Mouse (Mus musculus): Measurements from ENCODE around the gene Tmem184a. TPM values are rescaled to one million over a fixed set of nuclear protein-coding genes. Genes with fewer than 3 reads are reported as not detected.

The Tmem184a gene
- total and polyA plus RNA-seq, 2 experiments from 2014 or later = 0.16 TPM; not detected in 1

DNA sequence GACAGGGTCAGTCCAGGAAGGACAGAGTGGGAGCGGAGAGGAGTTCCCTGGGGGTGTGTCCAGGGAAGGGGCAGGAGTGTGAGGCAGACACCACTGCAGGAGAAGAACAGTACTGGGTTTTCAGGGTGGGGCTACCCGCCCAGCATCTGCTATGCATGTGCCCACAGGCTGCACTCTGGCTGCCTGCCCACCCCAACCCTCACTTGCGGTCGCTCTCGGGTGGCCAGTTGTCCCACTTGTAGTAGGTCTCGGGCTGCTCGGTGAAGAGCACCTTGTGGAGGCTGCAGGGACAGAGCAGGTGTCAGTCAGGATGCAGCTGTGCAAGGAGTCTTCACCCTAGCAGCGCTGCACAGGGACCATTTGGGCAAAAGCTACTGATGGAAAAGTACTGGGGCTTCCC is 51.5 kb downstream of the Tmem184a start:
- Histone ChIP-seq H3K9me3 (ENCODE audit: low read length) (no peaks in the 10 kb centered on the region), H3K4me1 (ENCODE audit: insufficient read depth, low read length) (no peaks in the 10 kb centered on the region), H3K36me3 (ENCODE audit: insufficient read depth, low read length) (peaks cover 87% of the 10 kb centered on the region), H3K4me2 (ENCODE audit: low read depth, low read length, poor library complexity, severe bottlenecking) (no peak overlapping the region), H3K27me3 (ENCODE audit: insufficient read depth, low read length) (no peaks in the 10 kb centered on the region), H3K4me3 (ENCODE audit: low read depth, low read length) (no peak overlapping the region), H3K27ac (ENCODE audit: low read depth, low read length) (no peak overlapping the region), H3K9ac (replicated peaks; ENCODE audit: low read length, poor library complexity, severe bottlenecking) (no peak overlapping the region)
- WGBS = 90% methylated on average over 8 of the region's 8 CpGs
- ATAC-seq (ENCODE audit: low FRiP score) (no peak), DNase-seq (ENCODE audit: low spot score) (no peak)
- TF ChIP-seq CTCF (IDR thresholded peaks at IDR 0.05) = no peak

DNA sequence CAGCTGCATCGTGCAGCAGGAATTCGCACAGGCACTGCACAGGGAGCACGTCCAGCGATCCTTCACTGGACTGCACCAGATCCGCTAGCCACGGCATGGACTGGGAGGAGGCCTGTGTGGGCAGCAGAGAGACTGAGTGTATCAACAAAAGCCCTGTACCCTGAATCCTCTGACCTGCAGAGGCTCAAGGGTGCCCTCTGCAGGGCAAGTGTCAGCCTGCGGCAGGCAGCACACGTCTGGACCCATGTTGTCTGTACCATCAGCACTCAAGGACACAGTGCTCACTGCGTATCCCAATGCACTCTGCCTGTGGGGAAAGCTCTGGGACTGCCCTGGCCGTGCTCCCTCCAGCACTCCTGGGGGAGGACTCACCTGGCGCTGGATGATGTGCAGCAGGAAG is 55.4 kb downstream of the Tmem184a start:
- DNase-seq (ENCODE audit: low spot score) (no peak), ATAC-seq (ENCODE audit: low FRiP score) (no peak)
- Histone ChIP-seq H3K9me3 (ENCODE audit: low read length) (no peaks in the 10 kb centered on the region), H3K4me2 (ENCODE audit: low read depth, low read length, poor library complexity, severe bottlenecking) (no peak overlapping the region), H3K4me1 (ENCODE audit: insufficient read depth, low read length) (no peaks in the 10 kb centered on the region), H3K36me3 (ENCODE audit: insufficient read depth, low read length) (peaks cover 92% of the 10 kb centered on the region), H3K4me3 (ENCODE audit: low read depth, low read length) (no peak overlapping the region), H3K27ac (ENCODE audit: low read depth, low read length) (no peak overlapping the region), H3K9ac (replicated peaks; ENCODE audit: low read length, poor library complexity, severe bottlenecking) (no peak overlapping the region), H3K27me3 (ENCODE audit: insufficient read depth, low read length) (no peaks in the 10 kb centered on the region)
- WGBS = 68% methylated on average over 11 of the region's 11 CpGs
- TF ChIP-seq CTCF (IDR thresholded peaks at IDR 0.05) = peak; percentile 66

DNA sequence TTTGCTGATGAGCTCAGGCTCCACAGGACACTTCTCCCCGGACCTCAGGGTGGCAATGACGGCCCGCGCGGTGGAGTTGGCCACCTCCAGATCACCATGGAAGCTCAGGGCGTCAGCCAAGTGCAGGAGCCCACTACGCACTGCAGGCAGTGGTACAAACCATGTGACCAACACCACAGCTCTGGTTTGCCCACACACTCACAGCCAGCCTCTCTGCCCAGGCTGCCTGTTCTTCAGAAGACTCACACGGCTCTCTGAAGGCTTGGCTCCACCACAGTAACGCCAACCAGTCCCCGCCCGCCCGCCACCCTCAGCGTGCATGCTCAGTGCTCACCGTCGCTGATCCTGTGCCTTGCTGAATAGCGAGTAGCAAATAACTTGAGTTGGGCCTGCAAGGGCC is 61.6 kb downstream of the Tmem184a start:
- H3K27me3 ChIP-seq (ENCODE audit: insufficient read depth, low read length) = no peaks in the 10 kb centered on the region
- H3K4me1 ChIP-seq (ENCODE audit: insufficient read depth, low read length) = no peaks in the 10 kb centered on the region
- ATAC-seq (ENCODE audit: low FRiP score) (no peak), DNase-seq (ENCODE audit: low spot score) (no peak)
- no peak overlapping the region for H3K27ac ChIP-seq (ENCODE audit: low read depth, low read length)
- H3K9me3 ChIP-seq (ENCODE audit: low read length) = no peaks in the 10 kb centered on the region
- WGBS = 88% methylated on average over 16 of the region's 16 CpGs
- H3K4me3 ChIP-seq (ENCODE audit: low read depth, low read length) = no peak overlapping the region
- no peak overlapping the region for H3K4me2 ChIP-seq (ENCODE audit: low read depth, low read length, poor library complexity, severe bottlenecking)
- peaks cover 94% of the 10 kb centered on the region for H3K36me3 ChIP-seq (ENCODE audit: insufficient read depth, low read length)
- TF ChIP-seq CTCF (IDR thresholded peaks at IDR 0.05) = no peak
- no peak overlapping the region for H3K9ac ChIP-seq (replicated peaks; ENCODE audit: low read length, poor library complexity, severe bottlenecking)

DNA sequence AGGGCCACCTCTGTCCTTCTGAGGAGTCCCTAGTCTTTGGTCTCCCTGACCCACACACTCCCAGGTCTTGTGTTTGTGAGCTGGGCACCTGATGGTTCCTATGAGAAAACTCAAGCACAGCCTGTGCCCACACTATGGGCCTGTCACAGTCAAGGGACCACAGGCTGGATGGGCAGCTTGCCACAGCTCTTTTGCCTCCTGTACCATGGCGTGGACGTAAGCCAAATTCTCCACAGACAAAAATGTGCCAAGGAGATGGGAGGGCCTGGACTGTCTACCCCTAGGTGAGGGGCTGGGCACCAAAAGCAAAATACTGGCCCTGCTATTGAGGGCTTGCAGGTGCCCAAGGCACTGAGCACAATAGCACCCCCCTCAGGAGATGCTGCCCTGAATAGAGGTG is 63.1 kb downstream of the Tmem184a start:
- H3K4me2 ChIP-seq (ENCODE audit: low read depth, low read length, poor library complexity, severe bottlenecking) = no peak overlapping the region
- no peak overlapping the region for H3K27ac ChIP-seq (ENCODE audit: low read depth, low read length)
- H3K4me1 ChIP-seq (ENCODE audit: insufficient read depth, low read length) = no peaks in the 10 kb centered on the region
- 95% methylated on average over 2 of the region's 2 CpGs for WGBS
- H3K9me3 ChIP-seq (ENCODE audit: low read length) = no peaks in the 10 kb centered on the region
- H3K36me3 ChIP-seq (ENCODE audit: insufficient read depth, low read length) = peaks cover 94% of the 10 kb centered on the region
- H3K27me3 ChIP-seq (ENCODE audit: insufficient read depth, low read length) = no peaks in the 10 kb centered on the region
- H3K4me3 ChIP-seq (ENCODE audit: low read depth, low read length) = no peak overlapping the region
- TF ChIP-seq CTCF (IDR thresholded peaks at IDR 0.05) = no peak
- H3K9ac ChIP-seq (replicated peaks; ENCODE audit: low read length, poor library complexity, severe bottlenecking) = no peak overlapping the region
- DNase-seq (ENCODE audit: low spot score) (no peak), ATAC-seq (ENCODE audit: low FRiP score) (no peak)

DNA sequence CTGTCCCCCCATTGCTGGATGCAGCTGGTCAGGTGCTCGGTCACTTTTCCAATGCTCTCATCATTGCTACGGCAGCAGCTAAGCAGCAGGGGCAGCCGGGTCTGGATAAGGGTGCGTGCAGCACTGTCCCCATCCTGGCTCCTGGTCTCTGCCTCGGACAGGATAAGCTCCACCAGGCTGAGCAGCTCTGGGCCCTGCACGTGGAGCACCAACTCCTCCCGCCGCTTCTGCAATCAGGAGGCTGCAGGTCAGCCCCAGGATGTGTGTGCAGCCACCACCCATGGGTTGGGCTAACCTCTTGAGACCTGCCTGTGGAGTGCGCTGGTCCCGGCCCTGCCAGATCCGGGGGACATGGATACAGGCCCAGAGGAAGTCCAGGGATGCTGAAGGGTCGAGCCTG is 63.6 kb downstream of the Tmem184a start:
- no peak for TF ChIP-seq CTCF (IDR thresholded peaks at IDR 0.05)
- no peaks in the 10 kb centered on the region for H3K4me1 ChIP-seq (ENCODE audit: insufficient read depth, low read length)
- no peaks in the 10 kb centered on the region for H3K9me3 ChIP-seq (ENCODE audit: low read length)
- H3K27ac ChIP-seq (ENCODE audit: low read depth, low read length) = no peak overlapping the region
- H3K4me3 ChIP-seq (ENCODE audit: low read depth, low read length) = no peak overlapping the region
- H3K36me3 ChIP-seq (ENCODE audit: insufficient read depth, low read length) = peaks cover 94% of the 10 kb centered on the region
- DNase-seq (ENCODE audit: low spot score) (no peak), ATAC-seq (ENCODE audit: low FRiP score) (no peak)
- 90% methylated on average over 12 of the region's 12 CpGs for WGBS
- H3K4me2 ChIP-seq (ENCODE audit: low read depth, low read length, poor library complexity, severe bottlenecking) = no peak overlapping the region
- H3K27me3 ChIP-seq (ENCODE audit: insufficient read depth, low read length) = no peaks in the 10 kb centered on the region
- H3K9ac ChIP-seq (replicated peaks; ENCODE audit: low read length, poor library complexity, severe bottlenecking) = no peak overlapping the region

DNA sequence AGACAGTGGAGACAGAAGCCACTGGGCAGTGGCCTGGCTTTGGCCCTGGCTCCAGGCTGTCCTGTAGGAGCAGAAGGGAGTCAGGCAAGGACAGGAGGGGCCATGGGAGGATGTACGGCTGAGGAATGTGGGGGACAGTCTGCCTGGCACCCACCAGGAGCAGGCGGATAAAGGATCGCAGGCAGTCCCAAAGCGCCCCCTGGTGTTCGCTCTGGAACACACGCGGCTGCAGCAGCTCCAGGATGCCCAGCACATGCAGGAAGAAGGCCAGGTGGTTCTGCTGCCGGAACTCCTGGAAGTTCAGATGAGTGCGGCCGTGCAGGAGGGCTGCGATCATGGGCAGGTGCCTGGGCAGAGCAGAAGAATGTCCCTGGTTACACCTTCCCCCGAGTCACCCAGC is 65.0 kb downstream of the Tmem184a start:
- H3K4me2 ChIP-seq (ENCODE audit: low read depth, low read length, poor library complexity, severe bottlenecking) = no peak overlapping the region
- no peaks in the 10 kb centered on the region for H3K9me3 ChIP-seq (ENCODE audit: low read length)
- 35% methylated on average over 12 of the region's 12 CpGs for WGBS
- TF ChIP-seq CTCF (IDR thresholded peaks at IDR 0.05) = peak; percentile 79
- H3K27me3 ChIP-seq (ENCODE audit: insufficient read depth, low read length) = no peaks in the 10 kb centered on the region
- H3K9ac ChIP-seq (replicated peaks; ENCODE audit: low read length, poor library complexity, severe bottlenecking) = no peak overlapping the region
- H3K4me1 ChIP-seq (ENCODE audit: insufficient read depth, low read length) = no peaks in the 10 kb centered on the region
- peaks cover 90% of the 10 kb centered on the region for H3K36me3 ChIP-seq (ENCODE audit: insufficient read depth, low read length)
- no peak overlapping the region for H3K27ac ChIP-seq (ENCODE audit: low read depth, low read length)
- no peak overlapping the region for H3K4me3 ChIP-seq (ENCODE audit: low read depth, low read length)
- DNase-seq (ENCODE audit: low spot score) = peak; percentile 61
- ATAC-seq (ENCODE audit: low FRiP score) = no peak

Small RNAs within 50 kb of the gene (microRNA-seq; reads per million reads assigned to microRNA genes)
- gene Mir7037 (ENCODE audit: borderline number of aligned reads) = 1.7 reads per million

Other genes starting within 250 kb of the Tmem184a start
- gene Micall2, start 83.6 kb downstream of the Tmem184a start, total RNA-seq (2014; rRNA removed) = 10.8 and 16.6 TPM in 2 replicates
- gene Micall2, start 83.6 kb downstream of the Tmem184a start, polyA plus RNA-seq (2015; fragmentation: Nextera tagmentation; extraction: Ambion mirVana) = 15.1 and 17.4 TPM in 2 replicates
- 129 and 130 TPM in 2 replicates for gene Ints1, start 44.2 kb downstream of the Tmem184a start, total RNA-seq (2014; rRNA removed)
- 27.1 and 29.1 TPM in 2 replicates for gene Ints1, start 44.2 kb downstream of the Tmem184a start, polyA plus RNA-seq (2015; fragmentation: Nextera tagmentation; extraction: Ambion mirVana)
- gene Mafk, start 28.4 kb downstream of the Tmem184a start, total RNA-seq (2014; rRNA removed) = 15.2 and 17.8 TPM in 2 replicates
- gene Mafk, start 28.4 kb downstream of the Tmem184a start, polyA plus RNA-seq (2015; fragmentation: Nextera tagmentation; extraction: Ambion mirVana) = 8.7 and 9.3 TPM in 2 replicates
- 1.3 TPM in 1 of 2 replicates, not detected in the other for gene Gm26938, start 6.5 kb upstream of the Tmem184a start, total RNA-seq (2014; rRNA removed)
- not detected in 2 replicates for gene Gm26938, start 6.5 kb upstream of the Tmem184a start, polyA plus RNA-seq (2015; fragmentation: Nextera tagmentation; extraction: Ambion mirVana)
- gene Psmg3, start 7.0 kb upstream of the Tmem184a start, total RNA-seq (2014; rRNA removed) = 20.4 and 28.7 TPM in 2 replicates
- 61.0 and 65.9 TPM in 2 replicates for gene Psmg3, start 7.0 kb upstream of the Tmem184a start, polyA plus RNA-seq (2015; fragmentation: Nextera tagmentation; extraction: Ambion mirVana)
- gene Elfn1, start 88.0 kb upstream of the Tmem184a start, total RNA-seq (2014; rRNA removed) = 21.5 and 57.5 TPM in 2 replicates
- 3.1 and 3.7 TPM in 2 replicates for gene Elfn1, start 88.0 kb upstream of the Tmem184a start, polyA plus RNA-seq (2015; fragmentation: Nextera tagmentation; extraction: Ambion mirVana)